Mouse (Mus musculus): ENCODE measurements at regions not wholly inside any gene's neighbourhood (a gene's known extent, or its start where the extent isn't known, plus 50 kb on each side); places are given as distances from the start of the nearest gene placed in this dataset.
"Not testable (repeated sequence)": the region's sequence is repeated elsewhere in the genome, so short reads cannot be mapped to it uniquely, and the experiment has no call there.

GRCm38 (mm10) chr1:51411726-51412125 lies 66.5 kb downstream of the Nabp1 start:
- WGBS = 70% methylated on average over 7 of the region's 7 CpGs
- ATAC-seq (ENCODE audit: low read depth) = no peak
- H3K27me3 ChIP-seq (replicated peaks; ENCODE audit: control insufficient read depth, insufficient read depth, low read length) = no peaks in the 10 kb centered on the region
- H3K27ac ChIP-seq (replicated peaks; ENCODE audit: low read depth, low read length) = no peak overlapping the region
- H3K4me2 ChIP-seq (ENCODE audit: low read depth, low read length) = no peak overlapping the region
- no peak overlapping the region for H3K9ac ChIP-seq (ENCODE audit: low read depth, low read length)
- H3K4me3 ChIP-seq (ENCODE audit: low read depth, low read length) = no peak overlapping the region
- no peak for DNase-seq (ENCODE audit: low spot score)
- H3K36me3 ChIP-seq (ENCODE audit: control insufficient read depth, insufficient read depth, low read length) = no peaks in the 10 kb centered on the region
- H3K4me1 ChIP-seq (ENCODE audit: control insufficient read depth, insufficient read depth, low read length) = no peaks in the 10 kb centered on the region
- H3K9me3 ChIP-seq (ENCODE audit: control insufficient read depth, low read length) = no peaks in the 10 kb centered on the region

GRCm38 (mm10) chr1:51403632-51404031 lies 74.6 kb downstream of the Nabp1 start:
- Histone ChIP-seq H3K4me2 (ENCODE audit: low read depth, low read length) (no peak overlapping the region), H3K9ac (ENCODE audit: low read depth, low read length) (no peak overlapping the region), H3K27ac (replicated peaks; ENCODE audit: low read depth, low read length) (no peak overlapping the region), H3K4me3 (ENCODE audit: low read depth, low read length) (no peak overlapping the region), H3K9me3 (ENCODE audit: control insufficient read depth, low read length) (no peaks in the 10 kb centered on the region), H3K27me3 (replicated peaks; ENCODE audit: control insufficient read depth, insufficient read depth, low read length) (no peaks in the 10 kb centered on the region), H3K4me1 (ENCODE audit: control insufficient read depth, insufficient read depth, low read length) (no peaks in the 10 kb centered on the region), H3K36me3 (ENCODE audit: control insufficient read depth, insufficient read depth, low read length) (no peaks in the 10 kb centered on the region)
- peak; percentile 32 for DNase-seq (ENCODE audit: low spot score)
- ATAC-seq (ENCODE audit: low read depth) = 0 out of 2 replicates have a peak, but pooled peaks have one; percentile 15
- WGBS = 18% methylated on average over 3 of the region's 3 CpGs

- H3K9me3 ChIP-seq (ENCODE audit: control insufficient read depth, low read length) = no peaks in the 10 kb centered on the region
- WGBS = 87% methylated on average over 5 of the region's 5 CpGs
- no peak for DNase-seq (ENCODE audit: low spot score)
- no peak overlapping the region for H3K9ac ChIP-seq (ENCODE audit: low read depth, low read length)
- H3K4me1 ChIP-seq (ENCODE audit: control insufficient read depth, insufficient read depth, low read length) = no peaks in the 10 kb centered on the region
- no peak overlapping the region for H3K4me3 ChIP-seq (ENCODE audit: low read depth, low read length)
- no peaks in the 10 kb centered on the region for H3K27me3 ChIP-seq (replicated peaks; ENCODE audit: control insufficient read depth, insufficient read depth, low read length)
- no peak for ATAC-seq (ENCODE audit: low read depth)
- H3K27ac ChIP-seq (replicated peaks; ENCODE audit: low read depth, low read length) = no peak overlapping the region
- H3K36me3 ChIP-seq (ENCODE audit: control insufficient read depth, insufficient read depth, low read length) = no peaks in the 10 kb centered on the region
- no peak overlapping the region for H3K4me2 ChIP-seq (ENCODE audit: low read depth, low read length)
Measured at GRCm38 (mm10) chr1:51402533-51402925, 75.7 kb downstream of the Nabp1 start.

GRCm38 (mm10) chr1:51401846-51402532 lies 76.2 kb downstream of the Nabp1 start:
- ATAC-seq (ENCODE audit: low read depth) (0 out of 2 replicates have a peak, but pooled peaks have one; percentile 37), DNase-seq (ENCODE audit: low spot score) (peak; percentile 27)
- Histone ChIP-seq H3K4me3 (ENCODE audit: low read depth, low read length) (no peak overlapping the region), H3K36me3 (ENCODE audit: control insufficient read depth, insufficient read depth, low read length) (no peaks in the 10 kb centered on the region), H3K9me3 (ENCODE audit: control insufficient read depth, low read length) (no peaks in the 10 kb centered on the region), H3K4me1 (ENCODE audit: control insufficient read depth, insufficient read depth, low read length) (no peaks in the 10 kb centered on the region), H3K4me2 (ENCODE audit: low read depth, low read length) (no peak overlapping the region), H3K9ac (ENCODE audit: low read depth, low read length) (no peak overlapping the region), H3K27ac (replicated peaks; ENCODE audit: low read depth, low read length) (no peak overlapping the region), H3K27me3 (replicated peaks; ENCODE audit: control insufficient read depth, insufficient read depth, low read length) (no peaks in the 10 kb centered on the region)
- WGBS = 49% methylated on average over 6 of the region's 6 CpGs

- H3K9me3 ChIP-seq (ENCODE audit: control insufficient read depth, low read length); DNase-seq (ENCODE audit: low spot score); H3K27me3 ChIP-seq (replicated peaks; ENCODE audit: control insufficient read depth, insufficient read depth, low read length); H3K4me1 ChIP-seq (ENCODE audit: control insufficient read depth, insufficient read depth, low read length); H3K4me3 ChIP-seq (ENCODE audit: low read depth, low read length); H3K9ac ChIP-seq (ENCODE audit: low read depth, low read length); H3K36me3 ChIP-seq (ENCODE audit: control insufficient read depth, insufficient read depth, low read length); H3K4me2 ChIP-seq (ENCODE audit: low read depth, low read length); ATAC-seq (ENCODE audit: low read depth); H3K27ac ChIP-seq (replicated peaks; ENCODE audit: low read depth, low read length): not testable (repeated sequence)
- WGBS = 83% methylated on average over 4 of the region's 4 CpGs
Measured at GRCm38 (mm10) chr1:51400541-51400940, 77.7 kb downstream of the Nabp1 start.

GRCm38 (mm10) chr1:51386874-51387273 lies 91.4 kb downstream of the Nabp1 start:
- no peaks in the 10 kb centered on the region for H3K4me1 ChIP-seq (ENCODE audit: control insufficient read depth, insufficient read depth, low read length)
- no peak overlapping the region for H3K27ac ChIP-seq (replicated peaks; ENCODE audit: low read depth, low read length)
- H3K27me3 ChIP-seq (replicated peaks; ENCODE audit: control insufficient read depth, insufficient read depth, low read length) = no peaks in the 10 kb centered on the region
- ATAC-seq (ENCODE audit: low read depth) (no peak), DNase-seq (ENCODE audit: low spot score) (no peak)
- H3K4me3 ChIP-seq (ENCODE audit: low read depth, low read length) = no peak overlapping the region
- H3K4me2 ChIP-seq (ENCODE audit: low read depth, low read length) = no peak overlapping the region
- no peaks in the 10 kb centered on the region for H3K9me3 ChIP-seq (ENCODE audit: control insufficient read depth, low read length)
- WGBS = 78% methylated on average over 3 of the region's 3 CpGs
- no peaks in the 10 kb centered on the region for H3K36me3 ChIP-seq (ENCODE audit: control insufficient read depth, insufficient read depth, low read length)
- no peak overlapping the region for H3K9ac ChIP-seq (ENCODE audit: low read depth, low read length)

GRCm38 (mm10) chr1:51384051-51384450 lies 94.2 kb downstream of the Nabp1 start:
- DNase-seq (ENCODE audit: low spot score) (no peak), ATAC-seq (ENCODE audit: low read depth) (no peak)
- Histone ChIP-seq H3K27ac (replicated peaks; ENCODE audit: low read depth, low read length) (no peak overlapping the region), H3K36me3 (ENCODE audit: control insufficient read depth, insufficient read depth, low read length) (no peaks in the 10 kb centered on the region), H3K4me2 (ENCODE audit: low read depth, low read length) (no peak overlapping the region), H3K27me3 (replicated peaks; ENCODE audit: control insufficient read depth, insufficient read depth, low read length) (no peaks in the 10 kb centered on the region), H3K9ac (ENCODE audit: low read depth, low read length) (no peak overlapping the region), H3K4me1 (ENCODE audit: control insufficient read depth, insufficient read depth, low read length) (no peaks in the 10 kb centered on the region), H3K9me3 (ENCODE audit: control insufficient read depth, low read length) (no peaks in the 10 kb centered on the region), H3K4me3 (ENCODE audit: low read depth, low read length) (no peak overlapping the region)
- 79% methylated on average over 6 of the region's 6 CpGs for WGBS

- DNase-seq (ENCODE audit: low spot score) (no peak), ATAC-seq (ENCODE audit: low read depth) (no peak)
- Histone ChIP-seq H3K36me3 (ENCODE audit: control insufficient read depth, insufficient read depth, low read length) (no peaks in the 10 kb centered on the region), H3K4me2 (ENCODE audit: low read depth, low read length) (no peak overlapping the region), H3K27me3 (replicated peaks; ENCODE audit: control insufficient read depth, insufficient read depth, low read length) (no peaks in the 10 kb centered on the region), H3K4me3 (ENCODE audit: low read depth, low read length) (no peak overlapping the region), H3K27ac (replicated peaks; ENCODE audit: low read depth, low read length) (no peak overlapping the region), H3K9ac (ENCODE audit: low read depth, low read length) (no peak overlapping the region), H3K9me3 (ENCODE audit: control insufficient read depth, low read length) (no peaks in the 10 kb centered on the region), H3K4me1 (ENCODE audit: control insufficient read depth, insufficient read depth, low read length) (no peaks in the 10 kb centered on the region)
- WGBS = 87% methylated on average over 4 of the region's 4 CpGs
Measured at GRCm38 (mm10) chr1:51380240-51380639, 91.3 kb downstream of the Cavin2 start.

- no peaks in the 10 kb centered on the region for H3K36me3 ChIP-seq (ENCODE audit: control insufficient read depth, insufficient read depth, low read length)
- H3K27ac ChIP-seq (replicated peaks; ENCODE audit: low read depth, low read length) = no peak overlapping the region
- H3K9me3 ChIP-seq (ENCODE audit: control insufficient read depth, low read length) = 0 out of 2 replicates have a peak, but pooled peaks cover 5% of the 10 kb centered on the region
- no peak overlapping the region for H3K4me2 ChIP-seq (ENCODE audit: low read depth, low read length)
- no peak overlapping the region for H3K4me3 ChIP-seq (ENCODE audit: low read depth, low read length)
- DNase-seq (ENCODE audit: low spot score) (no peak), ATAC-seq (ENCODE audit: low read depth) (no peak)
- 73% methylated on average over 3 of the region's 3 CpGs for WGBS
- no peaks in the 10 kb centered on the region for H3K4me1 ChIP-seq (ENCODE audit: control insufficient read depth, insufficient read depth, low read length)
- no peaks in the 10 kb centered on the region for H3K27me3 ChIP-seq (replicated peaks; ENCODE audit: control insufficient read depth, insufficient read depth, low read length)
- no peak overlapping the region for H3K9ac ChIP-seq (ENCODE audit: low read depth, low read length)
Measured at GRCm38 (mm10) chr1:51367587-51367986, 78.7 kb downstream of the Cavin2 start.
